Comparison of ENCODE assay signal across 8 mouse cellular contexts in the genomic region with DNA sequence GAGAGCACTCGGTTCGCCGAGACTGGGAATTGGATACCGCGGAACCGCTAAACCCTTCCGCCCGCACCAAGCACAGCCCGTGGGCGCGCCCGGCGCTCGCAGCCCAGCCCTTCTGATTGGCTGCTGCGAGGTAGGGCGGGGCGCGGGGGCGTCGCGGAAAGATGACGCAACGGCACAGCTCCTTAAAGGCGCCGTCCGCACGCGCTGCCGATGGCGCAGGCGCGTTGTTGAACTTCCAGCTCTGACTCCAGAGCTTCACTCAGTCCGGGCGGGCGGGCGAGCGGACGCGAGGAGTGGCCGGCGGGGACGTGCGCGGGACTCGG. TPM values are rescaled to one million over a fixed set of nuclear protein-coding genes. Genes with fewer than 3 reads are reported as not detected.
DNase-seq lines count a peak whose midpoint lies in the region; ATAC-seq and TF ChIP-seq lines count a peak whose summit lies in the region.

No protein-coding gene starts in this region.

- DNase-seq in 3T3-L1 (ENCODE audit: low read depth, low spot score), result peak; percentile 96
- DNase-seq in adrenal gland, postnatal 4 days (ENCODE audit: low spot score in 2 of 2), result peak; percentile 90 to 95
- DNase-seq in embryonic facial prominence, embryonic 14.5 days (ENCODE audit: low spot score), result peak; percentile 97
- peak; percentile 94 for DNase-seq in heart, adult 8-10 months (ENCODE audit: low spot score)
- DNase-seq in kidney, adult 9 months, result peak; percentile 97
- DNase-seq in limb, embryonic 14.5 days (ENCODE audit: low spot score), result peak; percentile 97
- DNase-seq in midbrain, postnatal 0 days (ENCODE audit: low spot score), result peak; percentile 98
- DNase-seq in spleen, postnatal 14 days (ENCODE audit: low spot score in 2 of 2), result peak; percentile 95 to 97

- peak overlapping the region; percentile 93 for H3K9ac ChIP-seq in embryonic facial prominence, embryonic 14.5 days (ENCODE audit: low read depth, low read length)
- H3K9ac ChIP-seq in limb, embryonic 14.5 days (ENCODE audit: low read depth, low read length, severe bottlenecking), result peak overlapping the region; percentile 89
- peak overlapping the region; percentile 77 for H3K9ac ChIP-seq in midbrain, postnatal 0 days (replicated peaks; ENCODE audit: low read length, poor library complexity, severe bottlenecking)

- TF ChIP-seq POLR2A in limb, embryonic 14.5 days (IDR thresholded peaks at IDR 0.05; ENCODE audit: borderline replicate concordance, extremely low read depth, insufficient read depth, insufficient read length), result no peak

- no peaks in the 10 kb centered on the region for H3K9me3 ChIP-seq in embryonic facial prominence, embryonic 14.5 days (ENCODE audit: control insufficient read depth, low read length)
- H3K9me3 ChIP-seq in limb, embryonic 14.5 days (ENCODE audit: control insufficient read depth, low read length), result no peaks in the 10 kb centered on the region
- no peaks in the 10 kb centered on the region for H3K9me3 ChIP-seq in midbrain, postnatal 0 days (ENCODE audit: low read length)

- ATAC-seq in embryonic facial prominence, embryonic 14.5 days (ENCODE audit: low read depth), result peak; percentile 98
- ATAC-seq in limb, embryonic 14.5 days (ENCODE audit: low FRiP score, low read depth), result peak; percentile 96
- ATAC-seq in midbrain, postnatal 0 days (ENCODE audit: low FRiP score), result peak; percentile 95

- peak overlapping the region; percentile 77 for H3K4me2 ChIP-seq in embryonic facial prominence, embryonic 14.5 days (ENCODE audit: low read depth, low read length)
- H3K4me2 ChIP-seq in limb, embryonic 14.5 days (replicated peaks; ENCODE audit: low read depth, low read length, severe bottlenecking), result peak overlapping the region; percentile 89
- peak overlapping the region; percentile 83 for H3K4me2 ChIP-seq in midbrain, postnatal 0 days (ENCODE audit: low read depth, low read length, poor library complexity, severe bottlenecking)

- H3K4me1 ChIP-seq in embryonic facial prominence, embryonic 14.5 days (ENCODE audit: control insufficient read depth, insufficient read depth, low read length), result peaks cover 16% of the 10 kb centered on the region
- peaks cover 14% of the 10 kb centered on the region for H3K4me1 ChIP-seq in limb, embryonic 14.5 days (ENCODE audit: control insufficient read depth, insufficient read depth, low read length)
- peaks cover 15% of the 10 kb centered on the region; the same call in 1 of the 2 replicates for H3K4me1 ChIP-seq in midbrain, postnatal 0 days (ENCODE audit: insufficient read depth, low read length)

- peak overlapping the region; percentile 95 for H3K4me3 ChIP-seq in embryonic facial prominence, embryonic 14.5 days (ENCODE audit: low read depth, low read length)
- H3K4me3 ChIP-seq in limb, embryonic 14.5 days (replicated peaks; ENCODE audit: low read length), result peak overlapping the region; percentile 91
- H3K4me3 ChIP-seq in midbrain, postnatal 0 days (ENCODE audit: low read depth, low read length), result peak overlapping the region; percentile 86

- WGBS in embryonic facial prominence, embryonic 14.5 days, result 0% methylated on average over 17 of the region's 45 CpGs
- WGBS in limb, embryonic 14.5 days, result under 1% methylated on average over 37 of the region's 45 CpGs
- WGBS in midbrain, postnatal 0 days, result under 1% methylated on average over 45 of the region's 45 CpGs

- H3K27ac ChIP-seq in embryonic facial prominence, embryonic 14.5 days (replicated peaks; ENCODE audit: low read depth, low read length), result peak overlapping the region; percentile 81
- H3K27ac ChIP-seq in limb, embryonic 14.5 days (replicated peaks; ENCODE audit: low read depth, low read length), result peak overlapping the region; percentile 83
- H3K27ac ChIP-seq in midbrain, postnatal 0 days (ENCODE audit: low read depth, low read length), result peak overlapping the region; percentile 77

- H3K27me3 ChIP-seq in embryonic facial prominence, embryonic 14.5 days (replicated peaks; ENCODE audit: control insufficient read depth, insufficient read depth, low read length), result no peaks in the 10 kb centered on the region
- no peaks in the 10 kb centered on the region for H3K27me3 ChIP-seq in limb, embryonic 14.5 days (ENCODE audit: control insufficient read depth, insufficient read depth, low read length)
- no peaks in the 10 kb centered on the region for H3K27me3 ChIP-seq in midbrain, postnatal 0 days (ENCODE audit: insufficient read depth, low read length)

- no peak for TF ChIP-seq CTCF in midbrain, postnatal 0 days (IDR thresholded peaks at IDR 0.05)

- no peaks in the 10 kb centered on the region for H3K36me3 ChIP-seq in embryonic facial prominence, embryonic 14.5 days (ENCODE audit: control insufficient read depth, insufficient read depth, low read length)
- no peaks in the 10 kb centered on the region for H3K36me3 ChIP-seq in limb, embryonic 14.5 days (ENCODE audit: control insufficient read depth, insufficient read depth, low read length)
- H3K36me3 ChIP-seq in midbrain, postnatal 0 days (ENCODE audit: insufficient read depth, low read length), result no peaks in the 10 kb centered on the region

RNA-seq across cellular contexts. Expression of a gene that starts 0.2 kb away (rescaled TPM):
- 10 to 100 TPM; 14.9 to 16.4 TPM for total RNA-seq in adrenal gland, postnatal 4 days (2021)
- 3.0 and 3.5 TPM in 2 replicates for polyA plus RNA-seq in embryonic facial prominence, embryonic 14.5 days (2014; fragmentation: Nextera tagmentation; extraction: Ambion mirVana)
- total RNA-seq in heart, adult 8-10 months (2022), result 1 to 10 TPM; 4.3 to 5.2 (median 4.8) TPM
- 7.6 and 8.2 TPM in 2 replicates for polyA plus RNA-seq in limb, embryonic 14.5 days (2012; rRNA removed)
- polyA plus RNA-seq in limb, embryonic 14.5 days (2014; fragmentation: Nextera tagmentation; extraction: Ambion mirVana), result 3.5 and 3.6 TPM in 2 replicates
- total RNA-seq in midbrain, postnatal 0 days (2014; rRNA removed), result 13.5 and 14.2 TPM in 2 replicates
- 4.0 and 4.6 TPM in 2 replicates for polyA plus RNA-seq in midbrain, postnatal 0 days (2015; fragmentation: Nextera tagmentation; extraction: Ambion mirVana)

Comparison
In these comparisons a context has a peak if more than half of its experiments do, and no peak if none do; other contexts are left out.
1. Peak in every context shown above with its lines: DNase-seq, ATAC-seq, H3K4me3 ChIP-seq and H3K27ac ChIP-seq.